Mouse (Mus musculus): ENCODE results near the gene Cntd1.

The Cntd1 gene

DNA sequence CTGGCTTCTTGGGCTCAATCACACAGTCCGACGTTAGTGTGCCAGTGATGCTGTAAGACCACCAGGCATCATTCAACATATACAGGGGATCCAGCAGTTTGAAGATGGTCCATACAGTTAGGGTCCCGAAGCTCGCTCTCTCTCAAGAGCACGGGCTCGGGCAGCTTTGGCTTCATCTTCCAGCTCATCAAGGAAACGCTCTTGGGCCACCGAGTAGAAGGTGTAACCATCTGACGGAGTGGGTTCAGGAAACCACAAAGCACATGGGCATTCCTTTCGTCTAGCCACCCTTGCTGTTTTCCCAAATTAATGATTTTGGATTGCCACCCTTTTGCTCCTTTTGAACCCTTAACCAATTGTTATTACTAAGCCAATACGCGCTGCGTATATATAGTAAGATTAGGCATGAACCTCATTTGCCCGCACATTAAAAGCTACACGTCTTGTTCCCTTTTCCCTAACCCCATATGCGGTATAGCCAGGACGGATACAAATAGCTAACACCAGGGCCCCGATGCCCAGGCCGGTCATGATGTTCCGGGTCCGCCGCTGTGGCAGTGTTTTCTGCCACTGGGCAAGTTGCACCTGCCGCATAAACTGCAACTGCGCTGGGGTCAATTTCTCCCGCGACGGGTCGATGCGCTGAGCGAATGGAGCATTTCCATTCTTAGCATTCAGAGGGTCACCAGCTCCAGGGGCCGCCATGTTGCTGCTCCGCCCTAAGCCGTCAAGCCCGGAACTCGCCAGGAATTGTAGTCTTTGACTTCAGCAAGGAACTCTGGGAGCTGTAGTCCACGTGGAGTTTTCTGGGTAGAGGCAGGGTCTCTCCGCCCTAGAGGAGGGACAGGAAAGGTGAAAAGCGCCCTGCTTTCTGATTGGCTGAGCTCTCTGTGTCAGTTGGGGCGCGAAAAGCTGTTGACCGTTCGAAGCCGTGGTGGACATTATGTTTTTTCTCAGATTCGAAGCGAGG lies at the start of gene Cntd1, which contains the start of gene Coa3:
TSS of gene Cntd1 (plus strand) at position 790 of the 970 bp plus-strand sequence.
TSS of gene Coa3 (minus strand) at position 892 of the 970 bp plus-strand sequence.
- DNase-seq = peak; percentile 87 to 88

DNA sequence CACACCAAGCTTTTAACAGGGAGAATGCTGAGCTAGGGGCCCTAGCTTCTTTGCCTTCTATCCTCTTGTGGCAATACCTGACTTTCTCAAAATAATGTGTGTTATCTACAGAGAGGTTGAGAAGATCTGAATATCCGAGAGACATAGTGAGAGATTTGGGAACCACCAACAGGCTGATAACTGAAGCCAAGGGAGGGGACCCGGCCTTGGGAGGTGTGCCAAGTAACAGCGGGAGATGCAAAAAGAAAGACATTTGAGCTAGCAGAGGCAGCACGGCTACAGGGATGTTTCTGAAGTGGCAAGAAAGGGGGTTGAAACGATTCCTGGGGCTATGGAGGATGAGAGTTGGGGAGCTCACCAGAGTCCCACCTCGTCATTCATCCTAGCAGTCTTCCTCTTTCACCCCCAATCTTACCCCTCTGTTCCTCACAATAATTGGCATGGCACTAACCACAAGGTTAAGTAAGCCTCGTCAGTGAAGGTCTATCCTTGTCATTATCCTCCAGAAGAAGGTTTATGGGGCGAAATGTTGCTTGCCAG lies 49.4 kb upstream of the Cntd1 start:
- DNase-seq = peak in 1 of 2 experiments; percentile 53

DNA sequence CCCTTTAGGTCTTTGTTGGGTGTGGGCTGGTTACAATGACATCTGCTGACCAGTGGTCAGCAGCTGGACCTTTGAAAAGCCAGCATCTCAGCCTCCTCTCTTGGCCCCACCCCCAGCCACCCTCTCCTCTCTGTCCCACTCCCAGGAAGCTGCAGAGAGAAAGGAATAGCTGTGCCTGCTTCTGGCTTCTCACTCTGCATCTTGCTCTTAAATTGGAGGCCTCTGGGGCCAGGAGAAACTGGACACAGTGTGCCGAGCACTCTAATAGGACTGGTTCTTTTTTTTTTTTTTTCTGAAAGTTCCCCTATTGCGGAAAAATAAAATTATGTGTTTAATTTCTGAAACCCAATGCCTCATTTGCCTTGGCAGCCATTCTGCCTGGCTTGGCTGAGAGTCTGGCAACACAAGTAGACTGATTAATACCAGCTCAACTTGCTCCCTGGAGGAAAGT lies 48.7 kb upstream of the Cntd1 start:
- peak in 1 of 2 experiments; percentile 76 for DNase-seq

DNA sequence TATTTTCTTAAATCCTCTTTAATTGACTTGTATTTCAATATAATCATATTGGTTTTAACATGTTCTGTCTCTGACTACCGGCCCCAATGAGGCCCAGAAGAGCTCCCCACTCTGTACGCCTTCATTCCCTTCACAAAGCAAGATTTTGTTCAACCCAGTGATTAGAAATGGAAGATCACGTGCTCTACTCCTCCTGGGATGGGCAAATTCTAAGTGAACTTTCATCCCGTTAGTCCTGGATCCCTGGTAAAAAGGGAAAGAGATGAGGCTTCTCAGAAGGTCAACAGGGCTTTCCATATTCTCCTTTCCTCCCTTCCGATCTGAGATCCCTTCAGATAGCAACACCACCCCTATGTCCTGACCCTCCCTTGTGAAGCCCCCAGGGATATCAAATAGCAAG lies 48.3 kb upstream of the Cntd1 start:
- DNase-seq = no peak

DNA sequence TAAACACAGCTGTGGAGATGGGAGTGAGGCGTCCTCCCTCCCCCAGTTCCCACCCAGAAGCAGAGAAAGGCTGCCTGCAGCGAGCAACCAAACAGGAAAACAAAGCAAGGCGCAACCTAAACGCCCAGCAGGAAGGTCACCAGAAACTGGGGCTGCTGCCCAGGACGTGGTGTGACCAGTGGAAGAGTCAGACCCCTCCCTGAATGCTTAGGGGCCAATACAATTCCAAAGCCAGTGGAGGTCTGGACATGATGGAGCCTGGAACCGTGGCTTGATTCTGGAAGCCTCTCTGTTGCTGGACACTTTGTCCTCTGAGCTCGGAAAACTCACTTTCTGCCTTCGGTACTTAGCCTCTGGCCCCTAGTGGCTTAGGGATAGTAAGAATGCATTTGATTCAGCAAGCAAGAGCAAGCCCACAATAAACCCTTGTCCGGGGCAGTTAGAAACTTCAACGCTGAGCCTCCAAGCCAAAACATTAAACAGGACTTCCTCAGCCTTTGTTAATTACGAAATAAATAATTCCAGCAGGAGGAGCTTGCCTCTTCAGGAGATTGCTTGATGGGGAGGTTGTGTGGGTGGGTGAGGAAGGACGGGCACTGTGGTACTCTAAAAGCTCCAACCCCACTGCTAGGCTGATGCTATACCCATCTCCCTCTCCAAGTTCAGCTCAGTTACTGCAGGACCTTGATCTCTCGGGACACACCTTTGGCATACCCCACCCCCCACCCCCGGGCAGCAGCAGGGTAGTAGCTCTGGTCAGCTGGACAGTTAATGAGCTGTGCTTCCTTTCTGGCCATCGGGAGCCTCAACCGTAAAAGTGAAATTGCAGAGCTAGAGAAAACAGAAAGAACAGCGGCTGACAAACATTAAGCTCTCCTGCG lies 47.6 kb upstream of the Cntd1 start:
- DNase-seq = peak; percentile 77 to 91

DNA sequence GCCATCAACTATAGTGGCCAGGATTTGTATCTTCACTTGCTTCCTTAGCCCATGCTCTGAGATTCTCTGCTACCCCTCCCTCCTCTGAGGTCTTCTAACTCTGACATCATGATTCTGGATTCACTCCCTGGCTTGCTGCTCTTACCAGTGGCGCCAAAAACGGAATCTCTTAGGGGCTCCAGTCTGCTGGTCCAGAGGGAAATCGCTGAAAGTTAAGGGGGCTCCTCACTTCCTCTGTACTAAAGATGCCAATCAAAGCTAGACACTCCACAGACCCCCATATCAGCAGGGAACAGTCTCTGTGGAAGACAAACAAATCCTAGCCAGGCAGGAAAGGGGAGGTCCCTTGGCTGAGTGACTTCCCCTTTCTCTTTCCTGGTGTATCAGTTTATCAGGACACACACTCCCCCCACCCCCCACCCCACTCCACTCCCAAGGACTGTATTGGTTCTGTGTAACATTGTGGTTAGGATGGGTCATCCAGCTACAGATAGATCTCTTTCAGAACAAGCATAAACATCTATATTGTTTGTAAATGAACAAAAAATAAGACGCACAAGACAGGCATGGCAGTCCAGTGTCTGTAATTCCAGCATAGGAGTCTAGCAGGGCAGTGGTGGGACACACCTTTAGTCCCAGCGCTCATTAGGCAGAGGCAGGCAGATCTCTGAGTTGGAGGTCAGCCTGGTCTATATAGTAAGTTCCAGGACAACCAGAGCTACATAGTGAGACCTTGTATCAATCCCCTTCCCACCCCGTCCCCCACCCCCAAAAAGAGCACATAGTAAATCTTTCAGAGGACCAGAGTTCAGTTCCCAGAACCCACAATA lies 46.6 kb upstream of the Cntd1 start:
- DNase-seq = peak; percentile 66 to 77

DNA sequence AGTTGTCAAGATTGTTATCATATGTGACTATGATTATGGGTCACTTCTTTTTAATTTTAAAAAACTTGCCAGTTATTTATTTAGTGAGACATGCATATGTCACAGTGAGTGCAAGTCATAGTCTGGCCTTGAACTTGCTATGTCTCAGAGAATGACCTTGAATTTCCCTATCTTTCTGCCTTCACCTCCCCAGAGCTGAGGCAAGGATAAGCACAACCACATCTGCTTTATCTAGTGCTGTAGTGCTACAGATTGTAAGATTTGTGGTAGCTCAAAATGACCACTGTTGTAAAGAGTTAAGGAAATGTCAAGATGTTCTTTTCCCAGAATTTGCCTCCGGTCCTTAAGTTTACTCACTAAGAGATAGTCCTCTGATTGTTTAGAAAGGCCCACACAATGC lies 45.6 kb upstream of the Cntd1 start:
- DNase-seq = no peak

DNA sequence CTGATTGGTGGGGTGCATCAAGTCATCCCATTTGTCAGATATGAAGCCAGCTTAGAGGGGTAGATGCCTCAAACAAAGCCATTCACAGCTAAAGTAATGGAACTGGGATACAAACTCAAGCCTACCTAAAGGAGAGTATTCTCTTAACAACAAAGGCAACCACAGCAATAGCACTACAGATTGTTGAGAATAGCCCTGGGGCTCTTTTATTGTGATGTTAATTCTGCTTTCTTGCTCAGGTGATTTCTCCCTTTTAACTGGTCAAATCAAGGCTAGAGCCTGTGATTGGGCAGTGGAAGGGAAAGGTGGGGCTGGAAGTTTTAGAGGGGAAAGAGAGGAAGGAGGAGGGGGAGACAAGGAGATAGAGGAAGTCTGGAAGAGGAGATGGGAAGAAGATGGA lies 44.7 kb upstream of the Cntd1 start:
- DNase-seq = no peak

DNA sequence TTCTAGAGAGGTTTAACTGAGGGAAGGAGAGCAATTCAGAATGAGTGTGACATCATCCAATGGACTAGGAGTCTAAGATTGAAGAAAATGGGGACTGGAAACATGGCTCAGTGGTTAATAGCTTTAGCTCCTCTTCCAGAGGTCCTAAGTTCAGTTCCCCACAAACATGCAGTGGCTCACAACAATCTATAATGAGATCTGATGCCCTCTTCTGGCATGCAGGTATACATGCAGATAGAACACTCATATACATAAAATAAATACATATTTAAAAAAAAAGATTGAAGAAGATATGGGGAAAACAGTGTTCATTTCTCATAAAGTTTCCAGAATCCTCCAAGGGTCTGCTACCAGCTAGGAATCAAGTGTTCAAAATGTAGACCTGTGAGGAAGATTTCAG lies 43.4 kb upstream of the Cntd1 start:
- no peak for DNase-seq

DNA sequence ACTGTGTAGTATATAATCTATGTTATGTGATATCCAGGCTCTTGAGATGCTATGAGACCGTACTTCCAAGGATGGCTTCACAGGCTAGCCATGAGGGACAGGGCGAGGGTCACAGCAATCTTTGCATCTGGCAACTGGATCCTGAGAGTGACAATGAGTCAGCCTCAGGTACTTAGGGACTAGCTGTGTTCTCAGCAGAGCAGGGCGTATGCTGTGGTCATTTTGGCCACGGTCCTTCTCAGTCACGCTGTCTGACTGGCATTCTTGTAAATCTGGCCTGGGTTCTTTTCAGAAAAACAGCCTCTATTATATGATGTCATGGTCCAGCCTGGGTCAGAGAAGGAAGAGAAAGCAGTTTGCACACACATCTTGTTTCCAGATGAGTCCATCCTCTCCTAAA lies 42.0 kb upstream of the Cntd1 start:
- DNase-seq = no peak

DNA sequence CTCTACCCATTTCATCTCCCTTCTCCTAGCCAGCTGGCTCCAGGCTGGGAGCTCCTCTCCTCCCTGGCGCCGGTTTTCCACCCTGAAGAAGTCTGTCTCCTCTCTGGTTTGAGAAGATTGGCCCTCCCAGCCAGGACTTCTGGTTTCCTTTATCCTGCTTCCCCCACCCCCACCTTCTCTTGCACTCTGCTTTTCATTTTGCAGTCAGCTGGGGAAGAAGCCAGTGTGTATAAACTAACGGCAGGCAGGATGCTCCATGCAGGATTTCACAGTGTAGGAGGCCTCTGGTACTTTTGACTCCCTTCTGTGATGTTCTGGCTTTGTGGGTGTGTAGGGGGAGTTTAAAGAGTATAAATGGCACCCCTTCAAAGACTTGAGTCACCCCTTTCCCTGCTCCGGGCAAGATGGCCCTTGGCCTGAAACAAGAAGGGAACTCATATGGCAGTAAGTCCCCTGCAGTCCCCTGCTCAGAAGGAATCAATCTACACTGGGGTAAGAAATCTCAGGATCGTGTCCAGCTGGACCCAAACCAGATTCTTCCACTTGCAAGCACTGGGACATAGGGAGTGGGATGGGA lies 40.7 kb upstream of the Cntd1 start:
- DNase-seq = peak in 1 of 2 experiments; percentile 57

DNA sequence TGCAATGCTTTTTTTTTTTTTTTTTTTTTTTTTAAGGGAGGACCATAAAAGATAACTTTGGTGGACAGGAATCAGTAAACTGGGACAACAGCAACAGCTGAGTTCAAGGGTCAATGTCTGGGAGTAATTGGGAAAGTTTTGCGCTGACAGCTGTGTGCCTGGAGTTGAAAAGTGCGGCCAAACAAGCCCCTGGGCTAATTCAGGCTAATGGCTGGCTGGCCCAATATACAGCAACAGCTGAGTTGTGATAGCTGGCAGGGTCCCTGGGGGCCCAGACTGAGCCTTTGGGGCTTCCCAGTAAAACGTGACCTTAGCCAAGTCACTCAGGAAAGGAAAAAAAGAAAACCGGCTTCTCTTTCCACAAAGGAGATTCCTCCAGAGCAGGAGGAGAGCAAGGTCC lies 33.7 kb upstream of the Cntd1 start:
- DNase-seq = peak in 1 of 2 experiments; percentile 61

DNA sequence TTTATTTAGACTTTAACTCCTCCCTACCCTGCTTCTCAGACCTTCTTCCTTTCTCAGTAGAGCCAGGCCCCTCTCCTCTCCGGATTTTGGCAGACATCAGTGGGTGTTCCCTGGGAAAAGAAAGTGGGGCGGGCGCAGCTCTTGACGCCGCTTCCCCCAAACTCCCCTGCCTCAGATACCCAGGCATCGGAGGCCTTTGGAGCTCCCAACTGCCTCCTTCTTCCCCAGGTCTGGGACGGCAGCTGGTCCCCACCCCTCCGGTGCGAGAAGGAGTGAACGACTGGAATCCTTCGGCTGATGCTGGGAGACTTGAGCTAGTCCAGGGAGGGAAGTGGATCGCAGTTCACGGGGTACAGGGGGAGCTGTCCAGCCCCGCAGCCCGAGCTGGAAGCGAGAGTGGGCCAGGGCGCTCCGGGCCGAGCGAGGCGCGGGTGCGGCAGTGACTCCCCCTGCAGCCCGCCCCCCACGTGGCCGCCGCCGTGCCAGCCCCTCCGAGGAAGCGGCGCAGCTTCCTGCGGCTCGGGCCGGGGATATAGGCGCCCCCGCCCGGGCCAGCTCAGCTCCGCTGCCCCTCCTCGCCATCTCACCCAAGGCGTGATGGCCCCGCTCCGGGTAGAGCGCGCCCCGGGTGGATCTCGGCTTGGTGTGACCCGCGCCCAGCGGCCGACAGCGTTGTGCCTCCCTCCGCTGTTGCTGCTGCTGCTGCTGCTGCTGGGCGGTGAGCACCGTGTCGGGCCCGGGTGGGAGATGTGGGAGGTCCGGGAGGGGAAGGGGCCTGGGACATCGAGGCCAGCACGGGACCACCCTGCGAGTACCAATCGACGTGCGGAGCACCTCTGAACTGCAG lies 32.7 kb upstream of the Cntd1 start, which contains the start of gene Ramp2:
TSS of gene Ramp2 (plus strand) at position 174 of the 847 bp plus-strand sequence.
- peak; percentile 80 to 89 for DNase-seq

DNA sequence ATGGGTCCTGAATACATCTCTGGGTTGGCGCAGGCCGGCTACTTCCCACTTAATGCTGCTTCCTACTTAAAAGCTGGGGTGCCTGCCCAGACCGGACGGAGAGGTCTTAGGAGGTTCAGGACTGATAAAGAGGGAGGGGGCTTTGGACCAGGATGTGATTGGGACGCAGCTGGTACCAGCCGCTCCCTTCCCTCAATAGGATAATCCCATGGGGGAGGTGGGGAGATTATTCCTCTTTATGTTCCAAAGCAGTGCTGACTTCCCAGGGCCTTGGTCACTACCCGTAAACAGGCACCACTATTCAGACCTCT lies 32.2 kb upstream of the Cntd1 start:
- no peak for DNase-seq

DNA sequence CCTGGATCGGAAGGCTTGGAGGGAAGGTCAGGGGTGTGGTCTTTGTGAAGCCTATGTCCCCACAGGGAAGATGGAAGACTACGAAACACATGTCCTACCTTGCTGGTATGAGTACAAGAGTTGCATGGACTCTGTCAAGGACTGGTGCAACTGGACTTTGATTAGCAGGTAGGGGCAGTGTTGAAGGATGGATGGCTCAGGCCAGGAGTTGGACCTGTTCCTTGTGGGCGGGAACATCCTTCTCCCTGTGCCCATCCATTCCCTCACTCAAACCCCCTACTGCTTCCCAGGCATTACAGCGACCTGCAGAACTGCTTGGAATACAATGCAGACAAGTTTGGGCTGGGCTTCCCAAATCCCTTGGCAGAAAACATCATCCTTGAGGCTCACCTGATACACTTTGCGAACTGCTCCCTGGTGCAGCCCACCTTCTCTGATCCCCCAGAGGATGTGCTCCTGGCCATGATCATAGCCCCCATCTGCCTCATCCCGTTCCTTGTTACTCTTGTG lies 31.2 kb upstream of the Cntd1 start:
- DNase-seq = no peak

DNA sequence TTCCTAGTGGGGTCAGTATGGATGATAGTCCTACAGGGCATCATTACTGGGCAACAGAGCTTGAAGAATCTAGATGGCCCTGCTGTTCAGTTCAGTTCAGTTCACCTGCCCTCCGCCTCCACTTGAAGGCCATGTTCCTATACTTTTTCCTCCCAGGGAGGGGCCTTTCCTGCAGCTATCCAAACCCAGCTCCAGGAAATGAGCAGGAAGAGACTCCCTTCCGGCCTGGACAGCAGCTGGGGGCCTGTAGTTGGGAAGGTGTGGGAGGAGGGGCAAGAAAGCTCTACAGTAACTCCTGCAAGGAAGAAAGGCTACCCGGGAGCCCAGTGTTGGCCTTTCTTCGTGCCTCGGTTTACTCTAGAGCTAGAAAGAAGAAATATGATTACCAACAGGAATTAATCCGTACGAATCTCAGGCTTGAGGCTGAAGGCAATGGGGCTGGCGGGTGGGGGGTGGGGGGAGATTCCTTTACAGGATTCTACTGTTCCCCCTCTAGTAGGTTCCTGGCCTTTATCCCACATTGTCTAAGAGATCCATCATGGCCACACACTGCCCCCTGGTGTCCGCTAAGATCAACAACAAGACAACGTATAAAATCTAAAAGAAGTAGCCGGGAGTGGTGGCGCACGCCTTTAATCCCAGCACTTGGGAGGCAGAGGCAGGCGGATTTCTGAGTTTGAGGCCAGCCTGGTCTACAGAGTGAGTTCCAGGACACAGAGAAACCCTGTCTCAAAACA lies 30.4 kb upstream of the Cntd1 start:
- peak; percentile 77 to 81 for DNase-seq

DNA sequence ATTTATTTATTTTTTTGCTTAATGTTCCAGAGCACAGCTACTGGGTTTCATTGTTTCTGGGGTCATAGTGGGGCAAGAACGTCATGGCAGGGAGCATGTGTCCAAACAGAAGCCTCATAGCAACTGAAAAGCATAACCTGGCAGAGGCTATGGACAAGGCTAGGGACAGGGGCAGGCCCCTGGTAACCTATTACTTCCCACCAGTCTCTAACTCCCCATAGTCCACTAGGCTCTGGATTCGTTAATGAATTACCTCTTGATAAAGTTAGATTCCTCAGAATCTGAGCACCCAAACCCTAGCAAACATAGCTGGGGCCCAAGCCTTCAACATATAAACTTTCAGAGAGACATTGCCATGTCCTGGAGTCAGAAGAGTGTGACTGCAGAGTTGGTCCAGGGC lies 27.8 kb upstream of the Cntd1 start:
- no peak for DNase-seq

DNA sequence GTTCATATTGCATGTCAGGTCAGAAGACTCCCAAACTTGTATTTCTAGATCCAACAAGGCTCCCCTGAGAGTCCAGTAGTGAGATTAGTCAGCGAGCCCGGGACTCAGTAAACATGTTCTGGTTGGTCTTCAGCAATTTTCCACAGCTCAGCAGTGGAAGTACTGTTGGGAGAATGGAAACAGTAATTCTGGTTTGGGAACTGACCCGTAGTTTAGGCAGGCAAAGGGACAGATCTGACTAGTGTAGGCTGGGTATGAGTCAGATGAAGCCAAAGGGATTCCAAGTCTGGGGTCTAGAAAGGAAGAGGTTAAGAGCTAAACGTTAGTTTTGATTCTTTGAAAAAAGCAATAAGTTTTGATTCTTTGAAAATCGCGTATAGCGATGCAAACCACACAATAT lies 25.9 kb upstream of the Cntd1 start:
- DNase-seq = no peak

DNA sequence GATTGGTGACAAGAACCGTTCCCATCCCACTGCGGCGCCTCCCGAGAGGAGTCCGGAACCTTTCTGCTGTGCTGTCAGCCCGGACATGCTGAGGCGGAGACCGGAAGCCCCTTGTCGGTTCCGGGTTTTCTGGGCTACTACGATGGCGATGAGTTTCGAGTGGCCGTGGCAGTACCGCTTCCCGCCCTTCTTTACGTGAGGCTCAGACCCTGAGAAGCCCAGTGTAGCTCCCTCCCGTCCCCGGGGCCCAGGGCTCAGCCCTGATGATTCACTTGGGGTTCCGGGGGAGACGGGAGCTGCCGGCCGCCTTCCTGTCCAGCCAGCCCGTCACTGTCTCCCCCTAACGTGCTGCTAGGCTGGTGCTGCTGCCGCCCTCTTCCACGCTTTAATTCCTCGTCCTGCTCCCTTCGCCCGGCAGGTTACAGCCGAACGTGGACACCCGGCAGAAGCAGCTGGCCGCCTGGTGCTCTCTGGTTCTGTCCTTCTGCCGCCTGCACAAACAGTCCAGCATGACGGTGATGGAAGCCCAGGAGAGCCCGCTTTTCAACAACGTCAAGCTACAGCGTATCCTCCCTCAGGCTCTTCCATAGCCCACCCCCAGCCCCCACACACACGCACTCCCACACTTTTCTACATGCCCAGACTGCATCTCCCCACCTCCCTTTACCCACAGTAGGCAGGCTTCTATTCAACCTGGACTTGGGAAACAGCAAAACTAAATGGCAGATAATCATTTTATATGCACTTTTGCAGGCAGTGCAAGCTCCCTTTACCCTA lies 25.0 kb upstream of the Cntd1 start, which contains the start of gene Vps25:
TSS of gene Vps25 (plus strand) at position 95 of the 777 bp plus-strand sequence.
- peak; percentile 90 to 92 for DNase-seq

All from lung, postnatal 4 days (tissue).